Mouse (Mus musculus) lung, adult 2 months (tissue): ENCODE measurements around the gene Zzz3. TPM values are rescaled to one million over a fixed set of nuclear protein-coding genes. Genes with fewer than 3 reads are reported as not detected.
A peak's percentile ranks its signal among the peaks of the same experiment; 100 is the strongest.

Experiments used
- DNase-seq: peaks from one replicate; pipeline ENCODE4 v3.0.0; 2022
- H3K4me1 ChIP-seq: fragments of 200-500 bp; 2 replicates; pipeline ENCODE4 v1.6.1; 2011; ENCODE audit warnings: low read length; ENCODE audit not compliant: control insufficient read depth, insufficient read depth
- H3K4me3 ChIP-seq: fragments of 200-500 bp; replicated peaks from 2 replicates; pipeline ENCODE3; 2011; ENCODE audit warnings: low read depth, mild to moderate bottlenecking, control low read depth, low read length; ENCODE audit errors: extremely low read depth
- CTCF ChIP-seq: fragments of 200-500 bp; IDR thresholded peaks from 2 replicates; pipeline ENCODE4 v1.5.1; 2011; ENCODE audit warnings: mild to moderate bottlenecking, low read length, control low read depth; ENCODE audit not compliant: insufficient read depth
- POLR2A ChIP-seq: fragments of 200-500 bp; IDR thresholded peaks from 2 replicates; pipeline ENCODE4 v1.6.1; 2011; ENCODE audit warnings: low read depth, mild to moderate bottlenecking, control low read depth, low read length, borderline replicate concordance; ENCODE audit errors: extremely low read depth
- WGBS: fragments of 180-500 bp; shearing (Covaris S2); methylation state at CpG from one replicate; pipeline ENCODE4 v1.1.7; 2018; 5-methylcytosine and 5-hydroxymethylcytosine counted together
- polyA plus RNA-seq: library from polyadenylated mRNA; depleted of rRNA; stranded (reverse); fragments of >200 nt; gene quantifications from 2 replicates; pipeline ENCODE4 v1.2.3, GENCODE M21; 2012

Gene Zzz3
- polyA plus RNA-seq, 1 experiment = 19.7 TPM

- 72% methylated on average over 10 of the region's 10 CpGs for WGBS
- no peak for DNase-seq
- no peak for TF ChIP-seq POLR2A
- no peak for TF ChIP-seq CTCF
- no peaks in the 10 kb centered on the region for H3K4me1 ChIP-seq
- H3K4me3 ChIP-seq = no peak overlapping the region
These were observed 75.1 kb downstream of the Zzz3 start for GRCm38 (mm10) chr3:152470347-152470746.

GRCm38 (mm10) chr3:152472676-152473075, 77.4 kb downstream of the Zzz3 start:
- DNase-seq = no peak
- no peaks in the 10 kb centered on the region for H3K4me1 ChIP-seq
- H3K4me3 ChIP-seq = no peak overlapping the region
- no peak for TF ChIP-seq CTCF
- no peak for TF ChIP-seq POLR2A
- 80% methylated on average over 16 of the region's 16 CpGs for WGBS

DNA sequence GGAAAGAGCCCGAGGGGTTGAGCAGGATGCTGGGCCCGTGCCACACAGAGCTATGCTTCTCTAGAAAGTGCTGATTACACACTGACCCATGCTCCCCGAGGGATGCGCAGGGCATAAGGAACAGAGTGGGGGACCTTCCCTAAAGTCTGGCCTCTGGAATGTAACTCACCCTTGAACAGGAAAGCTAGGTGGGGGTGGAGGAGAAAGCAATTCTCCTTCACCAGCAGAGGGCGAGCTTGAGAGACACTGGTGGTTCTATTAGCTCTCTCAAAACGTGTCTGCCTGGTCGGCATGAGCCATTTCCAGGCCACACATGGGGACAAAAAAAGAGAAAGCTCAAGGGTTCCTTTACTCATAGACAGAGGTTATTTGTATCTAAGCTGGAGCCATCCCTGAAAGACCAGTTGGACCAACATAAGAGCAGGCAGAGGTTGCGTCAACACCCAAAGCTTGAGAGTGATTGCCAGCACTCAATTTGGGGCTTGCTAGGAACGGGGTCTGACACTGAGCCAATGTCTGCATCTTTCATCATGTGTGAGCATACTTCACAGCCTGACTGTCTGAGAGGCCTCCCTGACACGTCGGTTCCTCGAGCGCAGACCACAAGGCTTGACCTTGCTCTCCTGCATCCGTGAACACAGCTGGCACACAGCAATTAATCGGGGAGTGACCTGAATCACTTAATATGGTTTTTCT, 79.5 kb downstream of the Zzz3 start:
- TF ChIP-seq CTCF = peak; percentile 76
- TF ChIP-seq POLR2A = no peak
- no peak overlapping the region for H3K4me3 ChIP-seq
- WGBS = 50% methylated on average over 15 of the region's 15 CpGs
- no peaks in the 10 kb centered on the region for H3K4me1 ChIP-seq
- DNase-seq = peak; percentile 44

DNA sequence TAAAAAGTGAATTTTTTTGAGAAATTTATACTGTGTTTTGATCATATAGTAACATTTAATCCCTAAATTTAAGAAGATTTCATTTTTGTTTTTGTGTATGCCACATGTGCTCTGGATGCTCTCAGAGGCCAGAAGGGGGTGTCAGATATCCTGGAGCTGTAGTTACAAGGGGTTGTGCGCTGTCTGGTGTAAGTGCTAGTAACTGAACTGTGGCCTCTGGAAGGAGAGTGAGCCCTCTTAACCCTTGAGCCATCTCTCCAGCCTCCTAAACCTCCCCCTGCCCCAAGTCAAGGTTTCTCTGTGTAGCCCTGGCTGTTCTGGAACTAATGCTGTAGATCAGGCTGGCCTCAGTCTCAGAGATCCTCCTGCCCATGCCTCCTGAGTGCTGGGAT, 80.0 kb downstream of the Zzz3 start:
- TF ChIP-seq POLR2A = no peak
- no peak for TF ChIP-seq CTCF
- H3K4me1 ChIP-seq = no peaks in the 10 kb centered on the region
- no peak overlapping the region for H3K4me3 ChIP-seq
- no peak for DNase-seq
- 62% methylated on average over 1 of the region's 1 CpGs for WGBS

- Histone ChIP-seq H3K4me1 (no peaks in the 10 kb centered on the region), H3K4me3 (no peak overlapping the region)
- 90% methylated on average over 3 of the region's 3 CpGs for WGBS
- DNase-seq = no peak
- TF ChIP-seq POLR2A (no peak), CTCF (no peak)
These were observed 80.6 kb downstream of the Zzz3 start for GRCm38 (mm10) chr3:152475894-152476293.

DNA sequence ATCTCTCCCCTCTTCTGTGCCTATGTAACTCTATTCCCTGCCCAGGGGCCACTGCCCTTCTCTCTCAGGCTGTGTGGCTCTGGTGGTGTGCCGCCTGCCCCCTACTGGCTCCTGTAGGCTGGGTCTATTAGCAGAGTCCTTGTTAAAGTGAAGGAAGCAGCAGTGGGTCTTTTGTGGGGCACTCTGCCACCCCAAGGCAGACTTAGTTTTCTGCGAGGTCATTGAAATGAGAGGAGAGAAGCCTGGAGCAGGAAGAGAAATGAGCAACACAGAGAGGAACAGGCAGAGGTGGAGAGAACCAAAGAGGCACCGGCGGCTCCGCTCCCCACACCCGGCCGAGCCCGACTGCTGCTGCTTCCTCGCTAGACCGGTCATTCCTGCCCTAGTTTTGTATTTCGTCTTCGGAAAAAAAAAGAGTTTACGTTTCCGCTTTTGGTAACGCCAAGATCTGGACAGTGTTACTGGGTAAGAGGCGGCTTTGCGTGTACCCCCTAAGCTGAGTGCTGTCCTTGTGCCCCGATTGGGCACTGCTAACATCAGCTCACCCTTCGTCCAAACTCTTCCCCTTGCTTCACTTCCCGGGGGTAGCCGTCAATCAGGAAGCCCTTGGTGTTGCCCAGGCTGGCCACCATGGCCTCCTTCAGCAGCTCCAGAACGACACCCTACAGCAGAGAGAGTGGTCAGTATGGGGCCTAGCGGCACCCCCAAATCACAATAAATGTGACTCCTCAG, 82.7 kb downstream of the Zzz3 start:
- TF ChIP-seq CTCF (peak; percentile 59), POLR2A (no peak)
- H3K4me3 ChIP-seq = peak overlapping the region; percentile 62
- WGBS = 2% methylated on average over 23 of the region's 23 CpGs
- peak; percentile 70 for DNase-seq
- no peaks in the 10 kb centered on the region for H3K4me1 ChIP-seq

DNA sequence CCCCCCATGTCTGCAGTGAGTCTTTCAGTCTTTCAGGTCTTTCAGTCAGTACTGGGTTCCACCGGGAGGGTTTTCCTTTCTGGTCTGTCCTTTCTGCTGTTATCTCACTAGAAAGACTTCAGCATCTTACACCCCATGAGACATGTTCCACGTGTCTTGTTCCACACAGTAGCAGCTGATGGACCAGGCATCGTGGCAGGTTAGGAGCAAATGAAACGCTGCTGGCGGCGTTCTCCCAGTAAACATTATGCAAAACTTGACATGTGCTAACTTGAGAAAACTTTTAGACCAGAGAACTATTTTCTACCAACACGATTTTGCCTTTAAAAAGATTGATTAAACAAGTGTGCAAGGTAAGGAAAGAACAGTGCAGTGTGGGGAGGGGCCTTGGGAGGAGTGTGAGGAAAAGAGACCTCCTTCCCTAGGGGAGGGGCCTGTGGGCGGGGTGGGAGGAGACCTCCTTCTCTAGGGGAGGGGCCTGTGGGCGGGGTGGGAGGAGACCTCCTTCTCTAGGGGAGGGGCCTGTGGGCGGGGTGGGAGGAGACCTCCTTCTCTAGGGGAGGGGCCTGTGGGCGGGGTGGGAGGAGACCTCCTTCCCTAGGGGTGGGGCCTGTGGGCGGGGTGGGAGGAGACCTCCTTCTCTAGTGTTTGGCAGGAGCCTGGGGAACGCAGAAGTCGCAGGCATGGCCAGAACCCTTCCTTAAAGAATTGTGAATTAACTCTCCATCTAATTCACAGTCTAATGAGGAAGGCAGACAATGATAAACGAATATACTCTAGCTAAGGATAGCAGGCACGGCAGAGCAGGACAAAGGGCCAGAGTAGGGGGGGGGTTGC, 83.5 kb downstream of the Zzz3 start:
- WGBS = 4% methylated on average over 15 of the region's 16 CpGs
- no peak for TF ChIP-seq POLR2A
- TF ChIP-seq CTCF = no peak
- Histone ChIP-seq H3K4me3 (peak overlapping the region; percentile 62), H3K4me1 (no peaks in the 10 kb centered on the region)
- DNase-seq = peak; percentile 31

DNA sequence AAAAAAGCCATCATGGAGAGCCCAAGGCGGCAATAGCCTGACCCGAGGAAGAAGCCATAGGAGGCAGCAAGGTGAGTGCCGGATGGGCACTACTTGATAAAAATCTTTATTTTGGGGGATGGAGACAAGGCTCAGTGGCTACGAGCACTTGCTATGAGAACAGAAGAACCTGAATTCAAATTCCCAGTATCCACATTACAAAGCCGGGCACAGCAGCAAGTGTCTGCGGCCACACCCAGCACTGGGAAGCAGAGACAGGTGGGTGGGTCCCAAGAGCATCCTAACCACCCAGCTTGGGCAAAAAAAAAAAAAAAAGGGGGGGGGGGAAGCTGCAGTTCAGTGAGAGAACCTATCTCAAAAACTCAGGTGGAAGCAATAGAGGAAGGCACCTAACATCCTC, 85.1 kb downstream of the Zzz3 start:
- no peaks in the 10 kb centered on the region for H3K4me1 ChIP-seq
- 95% methylated on average over 6 of the region's 6 CpGs for WGBS
- H3K4me3 ChIP-seq = no peak overlapping the region
- no peak for DNase-seq
- TF ChIP-seq CTCF (no peak), POLR2A (no peak)

GRCm38 (mm10) chr3:152482182-152482581, 86.9 kb downstream of the Zzz3 start:
- Histone ChIP-seq H3K4me3 (no peak overlapping the region), H3K4me1 (no peaks in the 10 kb centered on the region)
- TF ChIP-seq CTCF (no peak), POLR2A (no peak)
- WGBS = 81% methylated on average over 8 of the region's 8 CpGs
- no peak for DNase-seq
